Mouse (Mus musculus) MN1 (cell line): ENCODE results near the gene Spocd1.

ENCODE experiments used
- DNase-seq: peaks from one replicate; pipeline ENCODE4 v3.0.0-alpha.2; 2016; ENCODE audit warnings: low spot score

The Spocd1 gene

GRCm38 (mm10) chr4:129974285-129974684 is 45.2 kb downstream of the Spocd1 start:
- DNase-seq, result no peak

- DNase-seq, result no peak
Observed at GRCm38 (mm10) chr4:129977256-129977655, 48.2 kb downstream of the Spocd1 start.

DNA sequence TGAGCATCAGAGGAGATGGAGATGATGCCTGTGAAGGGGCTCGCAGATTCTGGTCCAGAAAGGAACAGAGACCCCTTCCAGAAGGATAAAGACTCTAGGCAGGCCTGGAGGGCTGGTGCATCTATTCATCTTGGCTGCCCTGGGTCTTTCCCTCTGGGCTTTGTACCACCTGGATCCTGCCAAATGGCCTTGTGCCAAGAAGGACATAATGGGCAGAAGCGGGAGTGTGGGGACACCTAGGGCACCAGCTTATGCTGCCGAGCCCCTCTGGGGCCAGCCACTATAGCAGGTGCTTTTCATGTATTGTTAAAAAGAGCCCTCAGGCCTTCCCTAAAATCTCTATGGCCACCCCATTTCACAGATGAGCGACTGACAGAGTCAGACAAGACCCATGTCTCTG is 49.2 kb downstream of the Spocd1 start:
- DNase-seq, result no peak

DNA sequence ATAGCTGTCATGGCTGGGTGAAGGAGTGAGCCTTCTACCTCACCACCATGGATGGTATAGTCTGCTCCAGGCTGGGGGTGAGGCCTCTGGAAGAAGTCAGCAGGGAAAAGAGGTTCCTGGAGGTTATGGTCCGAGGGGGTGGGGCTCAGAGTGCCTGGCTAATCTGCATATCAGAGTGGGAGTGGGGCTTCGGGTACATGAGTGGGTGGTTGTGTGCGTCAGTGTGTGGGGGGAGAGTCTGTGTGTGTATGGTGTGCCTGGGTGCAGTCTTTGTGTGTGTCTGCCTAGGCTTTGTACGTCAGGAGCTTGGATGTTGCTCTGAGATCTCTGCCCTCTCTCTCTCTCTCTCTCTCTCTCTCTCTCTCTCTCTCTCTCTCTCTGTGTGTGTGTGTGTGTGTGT is 49.9 kb downstream of the Spocd1 start:
- DNase-seq, result no peak

DNA sequence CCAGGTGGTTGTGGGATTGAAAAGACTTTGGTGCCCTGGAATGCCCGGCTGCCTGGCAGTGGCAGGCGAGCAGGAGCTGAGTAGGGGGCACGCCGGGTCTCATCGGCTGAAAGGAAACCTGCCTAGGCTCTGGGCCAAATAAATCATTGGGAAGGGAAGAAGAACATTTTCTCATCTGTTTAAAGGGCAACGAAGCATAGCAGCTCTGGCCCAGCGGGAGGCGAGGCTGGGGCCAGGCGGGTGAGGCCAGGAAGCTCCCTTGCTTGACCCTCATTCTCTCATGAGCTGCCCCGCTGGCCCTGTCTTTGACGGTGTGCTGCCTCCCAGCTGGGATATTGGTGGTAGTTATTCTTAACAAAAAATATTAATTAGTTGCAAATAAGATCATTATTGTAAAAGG is 52.6 kb downstream of the Spocd1 start:
- no peak for DNase-seq

GRCm38 (mm10) chr4:129983046-129983445 is 54.0 kb downstream of the Spocd1 start:
- DNase-seq, result peak; percentile 34

- peak; percentile 88 for DNase-seq
Observed at GRCm38 (mm10) chr4:129983764-129984420, 54.8 kb downstream of the Spocd1 start.

DNA sequence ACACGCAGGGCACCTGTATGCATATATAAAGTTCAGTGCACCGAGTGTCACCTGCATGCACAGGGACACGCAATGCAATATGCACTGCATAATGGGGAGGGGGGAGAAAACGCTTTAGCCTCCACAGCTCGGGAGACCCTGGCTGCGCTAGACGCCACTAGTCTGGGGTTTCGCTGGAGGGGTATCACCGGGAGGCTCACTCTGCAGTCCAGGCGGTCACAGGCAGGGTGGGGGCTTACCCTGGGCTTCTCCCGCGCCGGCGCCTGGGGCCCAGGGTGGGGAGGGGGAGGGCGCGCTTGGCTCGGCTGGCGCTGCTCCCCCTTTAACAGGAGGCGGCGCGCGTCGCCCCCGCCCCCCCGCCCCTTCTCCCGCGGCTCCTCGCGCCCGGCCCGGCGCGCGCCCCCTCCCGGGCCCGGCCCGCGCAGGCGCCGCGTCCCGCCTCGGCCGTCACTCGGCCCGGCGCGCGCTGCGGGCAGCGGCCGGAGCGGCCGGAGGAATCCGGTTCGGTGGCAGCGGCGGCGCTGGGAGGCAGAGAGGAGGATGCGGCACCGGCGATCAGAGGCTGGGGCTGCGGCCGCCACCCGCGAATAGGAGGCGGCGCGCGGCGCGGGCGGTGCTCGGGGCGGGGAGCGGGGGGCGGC is 55.5 kb downstream of the Spocd1 start, which contains the start of gene Adgrb2:
Gene Adgrb2, plus strand, starts transcription at position 450 of the 641 bp plus-strand sequence.
- DNase-seq, result peak; percentile 56

DNA sequence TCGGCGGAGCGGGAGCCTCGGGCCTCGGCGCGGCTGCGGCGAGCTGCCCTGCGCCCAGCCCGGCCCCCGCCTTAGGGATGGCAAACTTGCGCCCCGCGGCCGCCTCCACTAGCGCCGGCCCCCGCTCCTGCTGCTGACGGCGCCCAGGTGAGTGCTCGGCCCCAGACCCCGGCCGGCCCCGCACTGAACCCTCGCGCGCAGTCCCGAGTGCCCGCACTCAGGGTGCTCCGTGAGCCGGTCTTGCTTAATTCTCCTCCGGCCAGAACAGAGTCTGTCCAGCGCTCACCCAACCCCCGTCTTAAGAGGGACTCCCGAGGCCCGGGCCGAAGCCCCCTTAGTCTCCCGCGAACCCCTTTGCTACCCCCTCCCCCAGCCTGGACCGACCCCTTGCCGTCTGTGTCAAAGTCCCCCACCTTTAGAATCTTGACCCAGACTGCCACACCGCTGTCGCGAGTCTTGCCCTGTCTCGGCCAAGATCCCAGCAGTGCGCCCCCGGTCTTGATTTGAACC is 56.2 kb downstream of the Spocd1 start:
- peak; percentile 23 for DNase-seq

DNA sequence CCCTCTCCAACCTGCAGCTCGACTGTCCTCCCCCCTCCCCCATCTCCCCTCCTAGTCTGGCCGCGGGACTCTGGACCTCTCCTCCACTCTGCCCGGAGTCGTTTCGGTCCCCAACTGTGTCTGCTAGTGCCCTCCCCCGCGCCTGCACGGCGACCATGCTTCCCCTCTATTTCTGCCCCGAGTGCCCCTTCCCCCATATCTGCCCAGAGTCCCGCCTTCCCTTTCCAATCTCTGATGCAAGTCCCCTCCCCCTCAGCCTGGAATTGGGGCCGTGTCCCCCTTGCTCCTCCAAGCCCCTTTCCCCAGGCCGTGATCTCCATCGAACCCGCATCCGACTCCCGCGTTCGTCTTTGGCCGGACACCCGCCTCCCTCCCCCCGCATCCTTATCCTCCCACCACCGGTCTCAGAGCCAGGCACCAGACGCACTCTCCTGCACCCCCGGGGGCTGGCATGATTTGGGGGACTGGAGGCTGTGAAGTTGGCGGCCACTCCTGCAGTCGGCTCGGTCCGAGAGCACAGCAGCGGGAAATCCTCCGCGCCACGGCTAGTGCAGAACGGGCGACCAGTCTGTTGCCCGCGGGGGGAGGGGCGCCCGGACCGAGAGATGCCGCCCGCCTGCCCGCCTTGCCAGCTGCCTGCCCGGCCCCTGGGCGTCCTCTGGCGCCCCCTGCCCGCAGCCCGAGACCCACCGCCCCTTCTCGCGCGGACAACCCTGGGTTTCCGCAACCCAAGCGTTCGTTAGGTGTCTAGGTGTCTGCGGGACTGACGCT is 56.8 kb downstream of the Spocd1 start:
- DNase-seq, result peak; percentile 88

- peak; percentile 78 for DNase-seq
Observed at GRCm38 (mm10) chr4:129987825-129988504, 58.9 kb downstream of the Spocd1 start.

GRCm38 (mm10) chr4:129989925-129990324 is 60.9 kb downstream of the Spocd1 start:
- no peak for DNase-seq

- DNase-seq, result no peak
Observed at GRCm38 (mm10) chr4:129992720-129993119, 63.7 kb downstream of the Spocd1 start.

DNA sequence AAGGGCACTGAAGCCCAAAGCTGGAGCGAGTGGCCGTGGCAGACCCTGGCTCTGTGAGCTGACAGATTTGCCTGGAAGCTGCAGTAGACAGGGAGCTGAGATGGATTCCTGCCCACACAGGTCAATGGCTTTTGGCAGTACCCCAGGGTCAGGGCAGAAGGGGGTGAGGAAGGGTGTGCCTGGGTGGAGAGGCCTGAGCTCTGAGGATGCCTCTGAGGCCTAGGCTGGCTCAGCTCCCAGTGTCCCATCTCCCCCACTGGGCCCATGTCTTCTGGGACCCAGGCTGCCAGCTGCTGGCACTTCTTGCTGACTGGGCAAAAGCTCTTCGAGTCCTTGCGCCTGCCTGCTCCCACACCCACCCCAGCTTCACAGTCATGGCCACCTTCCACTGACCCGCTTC is 64.2 kb downstream of the Spocd1 start:
- DNase-seq, result peak; percentile 26

DNA sequence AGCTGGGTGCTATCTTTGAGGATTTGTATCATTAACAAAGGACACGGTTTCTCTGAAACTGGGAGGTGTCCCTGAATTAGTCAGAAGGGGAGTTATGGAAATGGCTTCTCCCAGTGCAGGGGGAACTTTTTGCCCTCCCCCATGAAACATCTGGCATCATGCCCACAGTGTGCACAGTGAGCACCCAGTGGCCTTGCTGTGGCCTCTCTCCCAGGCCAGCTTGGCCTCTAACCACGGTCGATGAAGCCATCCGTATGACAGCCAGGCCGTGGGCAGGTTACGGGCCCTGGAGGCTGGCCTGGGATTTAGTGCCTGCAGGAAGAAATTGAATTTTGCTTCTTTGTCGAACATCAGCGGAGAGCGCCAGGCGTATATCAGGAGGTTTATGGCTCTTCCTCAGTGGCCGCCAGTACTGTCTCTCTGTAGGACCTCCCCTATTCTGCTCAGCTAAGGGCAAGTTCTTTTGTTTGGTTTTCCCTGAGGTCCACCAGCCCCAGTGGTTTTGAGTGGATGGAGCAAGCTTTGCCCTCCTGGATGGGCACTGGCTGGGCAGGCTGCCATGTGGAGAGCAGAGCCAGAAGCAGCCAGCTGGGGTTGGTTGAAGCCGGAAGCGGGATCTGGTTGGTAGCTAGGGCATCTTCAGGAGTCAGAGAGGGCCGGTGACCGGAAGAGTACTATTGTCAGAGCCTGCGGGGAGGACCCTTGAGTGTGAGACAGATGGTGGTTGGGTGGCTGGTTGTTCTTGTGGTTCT is 65.1 kb downstream of the Spocd1 start:
- DNase-seq, result peak; percentile 82

DNA sequence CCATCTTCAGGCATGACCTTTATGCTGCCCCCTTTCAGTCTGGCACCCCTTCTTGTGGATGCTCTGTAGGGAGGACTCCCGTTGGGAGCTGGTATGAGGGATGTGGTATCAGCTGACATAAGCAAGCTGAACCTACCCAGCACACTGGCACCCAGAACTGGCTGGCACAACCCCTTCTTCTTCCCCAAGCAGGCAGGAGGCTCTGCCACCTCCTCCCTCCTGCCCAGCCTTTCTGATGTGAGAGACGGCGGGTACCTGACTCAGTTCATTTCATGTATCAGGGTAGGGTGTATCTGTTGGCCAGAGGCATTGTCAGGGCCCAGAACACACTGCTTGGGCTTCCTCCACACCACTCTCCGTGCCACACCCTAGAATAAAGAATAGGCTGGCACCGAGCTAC is 65.7 kb downstream of the Spocd1 start:
- DNase-seq, result no peak

- no peak for DNase-seq
Observed at GRCm38 (mm10) chr4:129995255-129995654, 66.2 kb downstream of the Spocd1 start.

GRCm38 (mm10) chr4:129996015-129996414 is 67.0 kb downstream of the Spocd1 start:
- DNase-seq, result no peak

DNA sequence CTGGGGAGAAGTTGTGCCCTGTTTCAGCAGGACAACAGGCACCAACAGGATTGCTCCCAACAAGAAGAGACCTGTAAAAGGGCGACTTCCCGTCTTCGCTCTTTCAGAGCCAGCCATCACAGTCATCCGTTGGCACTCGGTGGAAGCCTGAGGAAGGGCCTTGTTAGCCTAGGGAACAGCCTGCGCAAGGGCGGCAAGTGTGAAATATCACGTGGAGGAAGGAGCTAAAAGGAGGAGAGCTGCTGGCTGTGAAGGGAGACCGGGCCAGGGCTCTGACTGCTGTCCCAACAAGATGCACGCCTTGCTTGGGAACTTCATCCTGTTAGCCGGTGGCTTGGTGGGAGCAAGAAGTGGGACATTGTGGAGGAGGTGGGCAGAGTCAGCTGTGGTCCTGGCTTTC is 69.1 kb downstream of the Spocd1 start:
- DNase-seq, result no peak

GRCm38 (mm10) chr4:130001710-130002109 is 72.7 kb downstream of the Spocd1 start:
- no peak for DNase-seq

DNA sequence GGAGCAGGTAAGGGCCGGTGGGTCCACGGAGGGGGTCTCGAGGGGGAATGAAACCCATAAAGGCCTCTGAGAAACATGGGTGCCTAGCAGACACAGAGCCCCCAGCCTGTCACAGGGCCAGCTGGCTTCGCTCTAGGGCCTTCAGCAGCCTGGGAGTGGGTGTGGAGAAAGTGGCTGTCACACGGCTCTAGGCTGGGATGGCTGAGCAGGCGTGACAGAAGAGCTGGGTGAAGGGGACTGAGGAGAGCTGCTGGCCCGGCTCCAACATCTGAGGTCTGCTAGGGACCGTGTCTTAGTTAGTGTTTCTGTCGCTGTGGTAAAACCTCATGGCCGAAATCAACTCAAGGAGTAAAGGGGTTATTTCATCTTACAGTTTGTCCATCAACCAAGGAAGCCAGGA is 73.1 kb downstream of the Spocd1 start:
- DNase-seq, result peak; percentile 39

GRCm38 (mm10) chr4:130005593-130005992 is 76.5 kb downstream of the Spocd1 start:
- no peak for DNase-seq
